Mouse (Mus musculus): ENCODE measurements around the gene Prr18.
A peak's percentile ranks its signal among the peaks of the same experiment; 100 is the strongest.
"Not testable (repeated sequence)": the region's sequence is repeated elsewhere in the genome, so short reads cannot be mapped to it uniquely, and the experiment has no call there.

The Prr18 gene

DNA sequence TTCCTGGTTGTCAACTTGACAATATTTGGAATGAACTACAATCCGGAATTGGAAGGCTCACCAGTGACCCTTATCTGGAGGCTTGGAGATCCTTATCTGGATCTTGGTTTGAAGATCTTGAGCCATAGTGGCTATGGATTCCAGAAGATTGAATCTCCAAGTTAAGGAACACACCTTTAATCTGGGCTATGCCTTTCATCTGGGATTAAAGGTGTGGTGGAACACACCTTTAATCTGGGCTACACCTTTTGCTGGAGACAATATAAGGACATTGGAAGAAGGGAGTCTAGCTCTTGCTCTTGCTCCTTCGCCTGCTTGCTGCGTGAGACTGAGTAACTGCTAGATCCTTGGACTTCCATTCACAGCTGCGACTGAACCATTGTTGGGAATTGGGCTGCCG is at the start of gene Prr18:
Gene Prr18 (plus strand): TSS at position 301 of the 400 bp plus-strand sequence.
- DNase-seq, result not testable (repeated sequence)

DNA sequence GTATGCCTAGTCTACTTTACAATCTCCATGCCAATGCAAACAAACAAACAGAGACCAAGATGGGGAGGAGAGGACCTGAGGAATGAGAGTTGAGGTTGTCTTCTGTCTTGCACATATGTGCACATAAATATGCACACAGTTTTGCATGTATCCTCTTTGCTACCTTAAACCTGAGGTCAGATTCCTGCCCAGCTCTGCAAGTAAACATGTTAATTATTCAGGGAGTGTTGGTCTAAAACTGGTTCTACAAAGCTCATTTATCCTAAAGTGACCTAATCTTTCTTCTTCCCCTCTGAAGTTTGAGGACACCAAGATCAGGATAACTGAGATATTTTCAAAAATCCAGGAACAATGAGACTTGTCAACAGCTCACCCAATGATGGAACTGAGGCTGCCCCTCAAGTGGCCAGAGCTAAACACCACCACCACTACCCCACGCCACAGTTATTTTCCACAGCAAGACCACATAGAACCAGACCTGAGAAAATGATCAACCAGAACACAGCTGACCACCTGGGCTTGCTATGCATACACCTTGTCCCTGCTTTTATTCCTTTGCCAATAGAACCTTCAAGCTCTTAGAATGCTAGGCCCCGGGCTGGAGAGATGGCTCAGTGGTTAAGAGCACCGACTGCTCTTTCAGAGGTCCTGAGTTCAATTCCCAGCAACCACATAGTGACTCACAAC is 47.1 kb upstream of the Prr18 start:
- no peak for DNase-seq

DNA sequence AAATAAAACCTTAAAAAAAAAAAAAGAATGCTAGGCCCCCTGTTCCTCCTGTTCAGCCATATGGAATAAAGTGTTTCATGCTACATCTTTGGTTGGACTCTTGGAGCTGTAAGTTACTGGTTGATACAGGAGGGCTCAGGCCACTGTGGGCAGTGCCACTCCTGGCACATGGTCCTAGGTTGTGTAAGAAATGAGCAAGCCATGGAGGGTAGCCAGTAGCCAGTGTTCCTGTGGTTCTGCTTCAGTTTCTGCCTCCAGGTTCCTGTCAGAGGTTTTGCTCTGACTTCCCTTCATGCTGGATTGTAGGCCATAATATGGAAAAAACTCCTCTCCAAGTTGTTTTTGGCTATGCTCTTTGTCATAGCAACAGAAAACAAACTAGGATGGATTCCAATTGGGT is 46.5 kb upstream of the Prr18 start:
- no peak for DNase-seq

DNA sequence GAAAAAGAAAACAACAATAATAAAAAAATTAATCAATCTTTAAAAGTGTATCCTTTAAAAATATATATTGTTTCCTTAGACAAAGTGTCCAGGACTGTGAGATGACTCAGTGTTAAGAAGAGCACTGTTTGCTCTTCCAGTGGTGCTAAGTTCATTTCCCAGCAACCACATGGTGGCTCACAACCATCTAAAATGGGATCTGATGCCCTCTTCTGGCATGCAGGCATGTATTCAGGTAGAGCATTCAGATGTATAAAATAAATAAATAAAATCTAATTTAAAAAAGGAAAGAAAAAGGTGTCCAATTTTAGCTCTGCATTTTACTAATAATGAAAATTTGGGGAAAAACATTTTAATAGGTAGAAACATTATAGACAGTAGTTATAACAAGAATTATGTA is 41.4 kb upstream of the Prr18 start:
- DNase-seq, result no peak

DNA sequence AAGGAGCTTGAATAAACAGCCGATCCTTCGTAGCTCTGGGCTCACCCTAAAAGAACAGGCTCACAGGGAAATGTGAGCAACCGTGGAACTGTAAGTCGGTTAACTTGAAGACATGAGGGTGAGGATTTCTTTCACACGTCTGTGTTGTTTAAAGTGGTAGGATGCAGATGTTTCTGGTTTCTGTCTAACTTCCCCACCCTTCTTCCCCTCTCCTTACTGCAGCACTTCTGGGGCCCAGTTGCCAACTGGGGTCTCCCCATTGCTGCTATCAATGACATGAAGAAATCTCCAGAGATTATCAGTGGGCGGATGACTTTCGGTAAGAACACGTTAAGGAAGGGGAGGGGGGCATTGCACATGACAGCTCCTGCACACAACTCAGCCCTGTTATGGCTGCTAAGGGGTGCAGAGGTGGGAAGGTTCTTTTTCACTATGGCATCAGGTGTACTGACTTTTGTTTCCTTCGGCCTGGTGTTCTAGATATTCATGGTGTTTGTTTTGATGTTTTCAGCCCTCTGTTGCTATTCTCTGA is 40.9 kb upstream of the Prr18 start:
- no peak for DNase-seq

DNA sequence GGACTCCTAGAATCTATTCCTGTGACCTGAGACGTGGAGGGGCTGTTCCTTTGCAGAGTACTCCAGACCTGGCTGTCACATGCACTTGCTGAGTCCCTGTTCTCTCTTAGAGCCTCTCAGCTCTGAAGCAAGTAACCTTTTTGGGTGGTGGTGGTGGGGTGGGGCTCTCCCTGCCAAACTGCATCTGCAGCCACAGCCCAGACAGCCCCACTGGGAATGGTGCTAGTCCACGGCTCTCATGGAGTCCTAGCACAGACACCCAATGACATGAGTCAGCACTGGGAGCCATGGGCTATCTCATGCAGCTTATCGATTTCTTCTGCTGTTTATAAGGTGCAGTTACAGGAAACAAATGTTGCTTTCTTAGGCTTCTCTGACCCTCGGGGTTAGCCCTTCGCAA is 39.5 kb upstream of the Prr18 start:
- no peak for DNase-seq

DNA sequence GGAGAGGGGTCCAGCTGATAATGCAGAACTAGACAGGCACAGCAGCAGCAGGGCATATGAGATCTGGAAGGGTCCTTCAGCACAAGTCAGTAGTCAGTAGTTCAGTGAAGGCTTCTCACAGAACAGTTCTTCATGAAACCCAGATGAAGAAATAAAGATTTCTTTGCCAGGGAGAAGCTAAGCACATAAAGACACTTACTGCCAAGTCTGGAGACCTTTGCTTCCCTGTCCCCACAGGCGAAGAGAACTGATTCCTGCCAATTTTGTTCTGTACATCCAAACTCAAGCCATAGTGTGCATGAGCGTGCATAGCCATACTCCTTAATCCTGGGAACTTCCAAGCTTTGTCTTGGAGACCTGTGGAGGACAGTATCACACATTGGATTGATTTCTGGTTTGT is 39.0 kb upstream of the Prr18 start:
- DNase-seq, result no peak

DNA sequence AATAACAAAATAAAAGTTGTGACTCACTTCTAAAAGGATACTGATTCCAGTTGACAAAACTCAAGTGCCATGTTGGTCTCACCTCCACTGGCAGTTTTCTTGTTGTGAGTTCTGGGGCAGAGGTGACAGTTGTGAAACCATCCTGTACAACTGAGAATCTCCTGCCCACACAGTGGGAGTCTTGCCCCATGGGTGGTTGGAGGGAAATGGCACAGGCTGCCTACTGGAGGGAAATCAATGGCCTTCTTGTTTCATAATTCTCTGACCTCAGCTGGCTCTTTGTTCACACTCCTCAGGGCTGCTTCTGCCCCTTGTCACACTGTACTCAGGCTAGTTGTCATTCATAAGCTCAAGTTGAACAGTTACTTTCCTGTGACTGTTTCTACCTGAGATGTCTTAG is 37.7 kb upstream of the Prr18 start:
- DNase-seq, result no peak

DNA sequence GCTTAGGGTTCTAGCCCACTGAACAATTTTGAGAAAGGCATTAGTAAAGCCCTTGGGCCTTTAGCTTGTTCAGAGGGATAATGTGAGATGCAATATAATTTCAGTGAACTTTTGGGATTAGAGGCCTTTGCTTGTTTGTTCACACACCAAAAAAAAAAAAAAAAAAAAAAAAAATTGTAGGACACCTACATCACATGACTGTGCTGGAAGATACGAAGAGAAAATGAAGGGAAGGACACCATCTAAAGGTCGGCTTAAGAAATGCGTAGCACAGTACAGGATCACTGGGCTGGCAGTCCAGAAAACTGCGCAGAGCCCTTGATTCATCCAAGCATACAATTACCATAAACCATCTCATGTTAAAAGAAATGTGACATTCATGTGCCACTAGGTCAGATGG is 35.7 kb upstream of the Prr18 start:
- no peak for DNase-seq

DNA sequence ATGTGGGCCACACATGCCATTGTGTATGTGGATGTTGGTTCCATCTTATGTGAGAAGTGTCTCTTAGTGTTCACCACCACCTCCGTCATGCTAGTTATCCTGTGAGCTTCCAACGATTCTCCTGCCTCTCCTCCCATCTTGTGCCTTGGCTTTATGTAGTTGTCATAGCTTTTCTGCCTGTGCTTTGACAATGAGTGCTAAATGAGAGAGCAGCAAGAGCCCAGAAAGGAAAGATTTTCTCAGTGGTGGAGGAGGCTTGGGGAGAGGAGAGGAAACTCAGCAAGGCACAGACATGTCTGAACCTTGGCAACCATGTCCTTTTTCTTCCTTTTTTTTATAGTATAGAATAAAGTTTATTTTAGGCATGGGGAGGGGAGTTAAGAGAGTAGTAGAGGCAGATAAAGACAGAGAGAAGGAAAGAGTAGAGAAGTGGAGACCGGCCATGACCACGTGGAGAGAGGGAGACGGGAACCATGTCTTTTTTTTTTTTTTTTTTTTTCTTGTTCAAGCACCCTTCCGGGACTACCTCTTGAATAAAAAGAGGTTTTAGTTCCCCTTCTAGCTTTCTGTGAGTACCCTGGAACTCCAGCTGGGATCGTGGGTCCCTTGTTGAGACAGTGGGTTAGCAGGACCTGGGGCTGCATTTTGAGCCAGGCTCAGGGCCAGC is 34.4 kb upstream of the Prr18 start:
- DNase-seq, result no peak

DNA sequence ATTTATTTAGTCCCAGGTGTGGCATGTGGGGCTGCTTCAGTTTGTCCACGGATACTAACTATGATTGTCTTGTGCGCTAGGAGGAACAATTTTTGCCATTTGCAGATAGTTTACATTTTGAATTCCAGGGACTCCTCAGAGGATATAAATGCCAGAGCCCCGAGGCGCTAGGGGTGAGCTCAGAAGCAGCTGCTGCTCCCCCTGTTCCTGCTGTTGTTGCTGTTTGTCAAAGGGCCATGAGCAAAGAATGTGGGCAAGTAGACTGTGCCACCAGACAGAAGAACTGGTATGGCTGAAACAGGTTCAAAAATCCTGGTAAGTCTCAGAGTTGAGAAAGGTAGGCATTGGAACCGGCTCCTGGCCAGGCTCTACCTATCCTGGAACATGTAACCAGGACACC is 33.6 kb upstream of the Prr18 start:
- no peak for DNase-seq

DNA sequence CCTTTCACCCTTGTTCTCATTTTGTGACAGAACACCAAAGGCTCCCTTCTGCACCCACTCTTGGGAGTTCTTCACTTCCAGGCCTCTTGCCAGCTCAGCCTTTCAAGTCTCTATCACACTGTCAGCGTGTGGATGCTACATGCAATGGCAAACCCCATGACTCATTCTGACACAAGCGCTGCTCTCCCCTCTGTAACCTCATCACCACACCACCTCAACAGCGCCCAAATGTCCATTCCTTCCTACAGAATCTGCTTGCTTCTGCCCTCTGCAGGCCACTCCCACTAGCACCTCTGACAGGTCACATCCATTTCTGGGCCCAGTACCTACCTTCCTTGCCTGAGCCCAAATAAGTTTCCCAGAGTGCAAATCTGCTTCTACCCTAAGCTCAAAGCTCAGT is 31.5 kb upstream of the Prr18 start:
- no peak for DNase-seq

DNA sequence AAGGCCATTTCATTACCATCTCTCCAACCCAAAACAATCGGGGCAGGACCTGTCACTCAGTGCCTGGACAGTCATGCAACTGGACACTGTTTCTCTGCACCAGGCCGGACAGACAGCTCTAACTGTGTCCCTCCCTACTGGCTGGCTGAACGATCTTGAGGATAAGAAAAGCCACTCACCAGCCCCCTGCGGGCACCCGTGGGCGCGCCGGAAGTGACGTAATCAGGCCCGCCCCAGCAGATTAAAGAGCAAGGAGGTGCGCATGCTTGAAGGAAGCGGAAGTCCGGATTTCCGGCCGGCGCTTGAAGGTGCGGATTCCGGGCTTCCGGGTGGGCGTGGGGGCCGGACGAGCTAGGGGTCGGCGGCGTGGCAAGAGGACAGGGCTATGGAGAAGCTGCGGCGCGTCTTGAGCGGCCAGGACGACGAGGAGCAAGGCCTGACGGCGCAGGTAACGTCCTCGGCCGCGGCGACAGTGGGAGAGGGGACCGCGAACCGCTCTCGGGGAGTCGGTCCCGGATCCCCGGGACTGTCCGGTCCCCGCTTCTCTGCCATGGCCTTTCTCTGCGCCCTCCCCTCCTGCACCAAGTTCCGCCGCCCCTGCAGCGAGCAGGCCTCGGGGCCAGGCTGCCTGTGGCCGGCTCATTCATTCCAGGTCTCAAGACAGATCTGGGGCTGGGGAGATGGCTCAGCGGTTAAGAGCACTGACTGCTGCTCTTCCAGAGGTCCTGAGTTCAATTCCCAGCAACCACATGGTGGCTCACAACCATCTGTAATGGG is 26.2 kb upstream of the Prr18 start, which contains the start of gene Sft2d1:
Gene Sft2d1 (plus strand): TSS at position 265 of the 777 bp plus-strand sequence.
- DNase-seq, result peak; percentile 97

DNA sequence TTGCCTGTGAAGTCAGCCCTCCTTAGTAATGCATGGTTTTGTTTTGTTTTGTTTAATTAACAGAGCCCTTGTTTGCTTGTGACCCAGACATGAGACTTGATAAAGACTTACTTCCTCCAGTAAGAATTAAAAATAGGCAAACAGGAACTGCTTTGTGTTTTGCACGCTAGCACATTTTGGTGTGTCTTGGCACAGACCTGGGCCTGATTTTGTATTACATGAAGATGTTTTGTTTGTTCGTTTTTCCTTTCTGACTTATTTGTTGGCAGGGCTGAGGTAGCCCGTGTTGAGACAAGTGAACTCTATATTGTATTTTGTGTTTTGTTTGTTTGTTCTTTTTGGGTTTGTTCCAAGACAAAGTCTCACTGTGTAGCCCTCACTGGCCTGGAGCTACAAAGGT is 25.5 kb upstream of the Prr18 start:
- DNase-seq, result no peak

DNA sequence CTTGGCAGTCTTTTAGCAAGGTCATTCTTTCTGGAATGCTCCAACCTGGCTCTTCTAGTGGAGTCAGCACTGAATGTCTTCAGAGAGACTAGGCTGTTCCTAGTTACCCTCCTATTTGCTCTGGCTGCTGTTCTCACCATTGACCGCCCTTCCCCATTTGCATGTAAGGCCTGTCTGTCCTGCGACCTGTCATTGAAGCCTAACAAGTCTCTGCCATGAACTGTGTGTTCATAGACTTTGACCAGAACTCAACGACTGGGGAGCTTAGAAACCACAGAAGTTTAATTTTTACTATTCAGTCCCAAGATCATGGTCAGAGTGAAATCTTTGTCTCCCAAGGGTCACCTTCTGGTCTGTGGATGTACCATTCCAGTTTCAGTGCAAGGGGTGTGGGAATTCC is 23.3 kb upstream of the Prr18 start:
- DNase-seq, result no peak

DNA sequence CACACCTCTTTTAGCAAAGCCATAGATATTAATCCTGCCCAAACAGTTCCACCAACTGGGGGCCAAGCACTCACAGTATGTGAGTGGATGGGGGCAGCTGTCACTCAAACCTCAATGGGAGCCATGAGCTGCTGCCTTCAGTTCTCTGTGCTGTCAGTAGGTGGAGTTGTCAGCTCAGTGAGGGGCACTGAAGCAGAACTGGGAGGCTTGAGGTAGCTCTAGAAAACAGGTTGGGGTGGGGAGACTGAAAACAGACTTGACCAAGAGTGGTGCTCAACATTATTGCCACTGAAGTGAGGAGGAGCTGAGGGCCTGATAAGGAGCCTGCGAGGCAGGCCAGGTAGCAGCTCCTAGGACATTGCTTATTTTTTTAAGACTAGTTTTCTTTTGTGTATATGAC is 21.0 kb upstream of the Prr18 start:
- no peak for DNase-seq

DNA sequence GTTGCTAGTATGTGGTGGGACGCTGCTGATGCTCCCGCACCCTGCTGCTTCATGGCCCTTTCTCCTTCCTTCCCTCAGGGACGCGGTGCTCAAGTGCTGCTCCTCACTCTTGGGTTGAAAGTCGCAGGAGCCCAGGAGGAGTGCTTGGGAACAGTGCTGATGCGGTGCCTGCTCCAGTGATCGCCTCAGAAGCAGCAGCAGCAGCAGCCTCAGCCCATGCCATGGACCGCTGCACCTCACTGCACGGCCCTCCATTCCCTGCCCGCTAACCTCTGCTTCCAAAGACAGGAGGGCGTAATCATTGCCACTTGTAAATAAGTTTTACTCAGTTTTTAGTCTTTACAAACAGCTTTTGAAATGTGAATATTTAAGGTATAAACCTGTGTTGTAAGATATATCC is 10.4 kb upstream of the Prr18 start:
- not testable (repeated sequence) for DNase-seq

DNA sequence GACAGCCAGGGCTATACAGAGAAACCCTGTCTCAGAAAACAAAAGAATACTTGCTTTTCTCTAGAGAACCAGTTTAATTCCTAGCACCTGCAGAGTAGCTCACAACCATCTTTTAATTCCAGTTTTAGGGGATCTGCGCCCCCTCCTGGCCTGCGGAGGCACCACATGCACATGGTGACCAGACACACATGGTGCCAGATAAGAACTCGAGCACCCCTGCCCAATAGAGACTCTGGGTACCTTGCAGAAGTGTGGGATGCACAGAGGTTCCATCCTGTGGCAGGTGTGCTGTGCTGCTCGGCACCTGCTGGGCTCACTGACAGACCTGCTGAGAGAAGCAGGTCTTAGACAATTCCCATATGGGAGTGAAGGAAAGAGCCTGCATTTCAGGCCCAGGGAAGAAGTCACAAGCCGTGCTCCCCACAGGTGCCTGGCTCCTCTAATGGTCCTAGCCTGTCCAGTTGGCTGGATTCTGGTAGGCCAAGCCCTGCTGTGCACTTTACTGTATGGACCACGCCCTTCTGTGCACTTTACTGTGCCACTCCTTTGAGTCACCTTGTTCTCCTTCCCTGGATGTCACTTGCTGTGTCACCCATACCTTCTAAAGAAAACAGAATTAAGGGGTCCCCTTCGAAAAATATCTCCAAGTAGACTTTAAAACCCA is 8.6 kb upstream of the Prr18 start:
- no peak for DNase-seq

DNA sequence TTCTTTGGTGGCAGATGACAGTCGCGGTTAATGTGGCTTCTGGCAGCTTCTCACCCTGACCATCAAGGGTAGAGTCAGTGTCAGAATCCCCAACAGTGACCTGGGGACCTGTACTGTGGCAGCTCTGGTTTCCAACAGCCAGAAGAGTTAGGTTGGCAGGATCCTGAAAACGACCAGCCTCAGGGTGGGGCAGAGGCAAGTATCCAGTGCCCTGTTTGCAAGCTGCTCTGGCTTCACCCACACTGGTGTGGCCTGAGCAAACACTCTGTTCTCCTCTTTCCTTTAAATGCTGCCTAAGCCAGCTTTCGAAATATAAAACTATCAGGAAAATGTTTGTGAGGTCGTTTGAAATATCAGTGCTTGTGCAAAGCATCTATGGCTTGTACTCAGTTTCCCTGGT is 6.7 kb upstream of the Prr18 start:
- DNase-seq, result no peak

DNA sequence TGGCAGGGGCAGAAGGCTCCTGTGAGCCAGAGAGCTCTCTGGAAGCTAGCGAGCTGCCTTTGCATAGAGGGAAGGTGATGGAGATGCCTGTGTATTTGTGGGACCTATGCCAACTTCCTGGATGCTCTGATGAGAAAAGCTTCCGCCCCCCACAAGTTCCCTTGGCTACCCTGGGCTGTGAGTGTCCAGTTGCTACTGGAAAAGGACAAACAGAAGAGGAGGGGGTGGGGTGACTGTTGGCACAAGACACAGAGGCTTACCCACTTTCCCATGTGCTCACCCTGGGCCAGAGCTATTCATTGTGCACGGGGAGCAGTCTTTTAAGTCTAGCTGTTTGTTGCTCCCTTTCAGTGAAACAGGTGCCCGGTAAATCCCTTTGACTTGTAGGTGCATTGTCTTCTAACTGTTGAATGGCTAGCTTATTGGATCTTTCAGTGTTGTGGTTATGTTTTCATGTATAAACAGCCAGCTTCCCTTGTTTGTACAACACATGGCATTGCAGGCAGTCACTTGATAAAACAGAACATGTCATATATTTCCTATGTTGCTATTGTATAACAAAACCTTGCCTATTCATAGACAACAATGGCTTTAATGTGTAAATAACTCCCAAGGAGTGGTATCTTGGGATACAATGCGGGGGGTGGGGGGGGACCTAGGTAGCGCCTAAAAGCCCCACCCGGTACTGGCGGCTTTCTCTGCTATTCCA is 2.6 kb downstream of the Prr18 start:
- DNase-seq, result no peak

DNA sequence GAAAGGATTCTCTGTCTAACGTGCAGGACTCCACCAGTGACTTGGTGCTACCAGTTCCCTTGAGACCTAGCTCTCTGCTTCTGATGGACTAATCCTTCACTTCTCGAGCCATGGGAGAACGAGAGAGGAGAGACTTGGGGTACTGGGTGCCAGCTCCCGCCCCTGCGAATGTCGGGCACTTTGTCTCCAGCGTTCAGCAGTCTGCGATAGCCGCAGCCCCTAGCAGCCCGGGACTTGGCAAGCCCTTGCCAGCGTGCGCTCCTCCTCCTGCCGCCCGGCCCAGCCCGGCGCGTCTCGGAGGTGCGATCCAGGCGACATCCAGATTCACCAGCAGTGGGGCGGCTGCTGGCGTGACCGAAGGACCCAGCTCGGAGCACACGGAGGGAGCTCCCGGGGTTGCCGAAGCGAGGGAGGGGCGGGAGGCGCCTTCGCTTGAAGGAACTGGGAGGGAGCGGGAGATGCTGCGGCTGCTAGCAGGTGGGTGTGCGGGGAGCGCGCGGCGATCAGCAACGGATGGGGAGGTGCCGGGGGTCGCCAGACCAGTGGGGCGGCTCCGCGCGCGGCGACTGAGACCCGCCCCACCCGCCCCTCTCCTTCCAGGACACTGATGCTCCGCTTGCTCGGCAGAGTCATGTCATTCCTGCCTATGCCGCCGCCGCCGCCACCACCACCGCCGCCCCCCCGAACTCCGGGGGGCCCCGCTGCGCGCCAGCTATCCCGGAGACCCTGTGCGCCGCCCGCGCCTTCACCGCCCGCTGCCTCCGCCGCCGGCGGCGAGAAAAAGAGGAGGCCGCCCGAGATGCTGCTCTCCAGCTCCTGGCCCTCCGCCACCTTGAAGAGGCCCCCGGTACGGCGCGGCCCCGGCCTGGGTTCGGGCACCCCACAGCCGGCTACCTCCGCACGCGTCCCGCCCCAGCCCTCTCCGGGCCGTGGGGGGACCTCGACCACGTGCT is 3.4 kb downstream of the Prr18 start:
- DNase-seq, result peak; percentile 73
